Mouse (Mus musculus) urinary bladder, postnatal 25 days (tissue): ENCODE results near the gene Taf3.

Experiments used
- DNase-seq: peaks from one replicate; pipeline ENCODE4 v3.0.0; 2022; ENCODE audit warnings: low spot score

Gene Taf3

DNA sequence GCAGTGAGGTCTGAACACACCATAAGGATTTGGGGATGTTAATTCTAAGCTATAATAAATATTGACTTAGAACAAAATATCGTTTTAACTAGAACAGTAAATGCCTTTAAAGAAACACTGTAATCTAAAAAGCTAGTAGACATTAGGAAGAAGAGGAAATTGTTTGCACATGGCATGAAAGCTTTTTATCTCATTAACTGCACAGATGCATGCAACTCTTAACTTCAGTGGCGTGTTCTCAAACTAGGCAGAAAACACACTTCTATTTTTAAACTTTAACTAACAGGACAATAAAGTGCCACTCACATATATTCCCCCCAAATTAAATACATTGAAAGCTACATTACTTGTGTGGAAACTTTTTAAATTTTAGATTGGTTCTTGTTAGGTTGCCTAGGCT, 91.8 kb downstream of the Taf3 start:
- no peak for DNase-seq

DNA sequence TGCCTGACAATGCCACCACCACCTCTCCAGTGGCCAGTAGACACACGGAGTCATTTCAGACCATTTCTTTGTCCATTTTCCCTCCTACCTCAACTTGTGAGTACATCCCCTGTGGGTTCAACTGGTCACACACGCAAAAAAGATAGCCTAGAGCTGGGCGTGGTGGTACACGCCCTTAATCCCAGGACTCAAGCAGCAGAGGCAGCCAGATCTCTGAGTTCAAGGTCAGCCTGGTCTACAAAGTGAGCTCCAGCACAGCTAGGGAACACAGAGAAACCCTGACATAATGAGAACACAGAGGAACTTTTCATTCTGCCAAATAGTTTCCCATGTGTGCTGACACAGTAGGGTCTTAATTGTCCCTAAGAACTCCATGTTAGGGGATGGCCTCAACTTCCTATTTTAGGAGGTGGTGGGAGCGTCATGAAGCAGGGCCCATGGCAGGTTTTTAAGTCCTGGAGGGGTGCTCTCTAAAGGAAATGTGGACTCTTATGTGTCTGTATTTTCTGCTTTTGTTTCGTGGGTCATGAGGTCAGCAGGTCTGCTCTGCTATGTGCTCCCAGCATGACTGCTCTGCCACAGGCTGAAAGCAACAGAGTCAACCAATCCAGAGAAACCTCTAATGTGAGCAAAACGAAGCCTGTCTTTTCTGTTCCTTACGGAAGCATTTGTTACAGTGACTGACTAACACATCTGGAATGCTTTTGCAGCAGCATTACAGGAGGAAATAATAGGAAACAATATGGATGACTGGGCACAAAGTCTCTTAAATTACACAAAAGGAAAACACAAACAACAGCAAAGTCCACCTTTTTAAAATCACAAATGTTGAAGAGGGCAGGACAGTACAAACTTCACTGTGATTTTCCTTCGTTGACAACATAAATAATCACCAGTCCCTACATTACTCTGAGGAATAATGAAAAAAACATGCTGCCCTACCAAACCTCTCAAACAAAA, 92.5 kb downstream of the Taf3 start:
- no peak for DNase-seq

DNA sequence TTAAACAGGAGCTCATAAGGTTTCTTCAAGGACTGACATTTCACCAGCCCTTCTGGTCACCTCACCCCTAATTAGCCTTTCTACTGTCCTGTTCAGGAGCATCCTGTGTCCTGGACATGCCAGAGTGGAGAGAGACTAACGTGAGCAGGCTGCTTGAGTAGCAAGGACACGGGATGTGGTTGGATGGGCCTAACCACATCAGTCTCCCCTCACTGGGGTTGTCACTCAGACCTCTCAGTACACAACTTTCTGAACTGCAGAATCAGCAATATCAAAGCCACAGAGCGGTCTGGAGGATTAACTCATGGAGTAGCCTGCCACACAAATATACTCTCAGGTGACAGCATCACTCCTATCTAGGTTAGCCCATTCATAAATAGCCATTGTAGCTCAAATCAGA, 101.7 kb downstream of the Taf3 start:
- DNase-seq = no peak

DNA sequence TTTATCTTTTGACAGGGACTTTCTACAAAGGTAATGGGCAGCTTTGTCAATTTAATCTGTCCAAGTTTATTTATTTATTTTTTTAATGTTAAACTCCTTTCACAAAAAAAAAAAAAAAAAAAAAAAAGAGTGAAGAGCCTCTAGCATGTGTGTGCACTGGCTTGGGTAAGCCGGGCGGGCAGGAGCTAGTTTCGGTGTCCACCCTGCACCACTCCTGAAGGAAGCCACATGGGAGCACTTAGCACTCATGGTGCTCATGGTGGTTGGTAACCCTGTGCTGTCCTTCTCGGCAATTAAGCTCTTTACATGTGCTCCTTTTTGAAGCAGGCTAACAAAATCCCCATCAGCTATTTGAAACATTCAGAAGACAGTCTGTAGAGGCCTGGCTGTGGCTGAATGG, 102.8 kb downstream of the Taf3 start:
- no peak for DNase-seq

DNA sequence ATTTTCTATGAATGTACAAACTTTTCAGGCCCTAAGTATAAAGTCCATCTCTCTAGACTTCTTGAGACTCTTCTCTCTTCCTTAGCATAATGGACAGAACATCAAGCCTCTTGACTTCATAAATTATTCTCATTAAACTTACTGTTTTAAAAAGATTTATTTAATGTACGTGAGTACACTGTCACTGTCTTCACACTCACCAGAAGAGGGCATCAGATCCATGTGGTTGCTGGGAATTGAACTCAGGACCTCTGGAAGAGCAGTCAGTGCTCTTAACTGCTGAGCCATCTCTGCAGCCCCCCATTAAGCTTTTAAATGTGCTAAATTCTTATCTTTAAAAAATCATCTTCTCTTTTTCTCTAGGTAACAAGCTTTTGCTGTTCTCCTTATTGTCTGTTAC, 105.4 kb downstream of the Taf3 start:
- no peak for DNase-seq

DNA sequence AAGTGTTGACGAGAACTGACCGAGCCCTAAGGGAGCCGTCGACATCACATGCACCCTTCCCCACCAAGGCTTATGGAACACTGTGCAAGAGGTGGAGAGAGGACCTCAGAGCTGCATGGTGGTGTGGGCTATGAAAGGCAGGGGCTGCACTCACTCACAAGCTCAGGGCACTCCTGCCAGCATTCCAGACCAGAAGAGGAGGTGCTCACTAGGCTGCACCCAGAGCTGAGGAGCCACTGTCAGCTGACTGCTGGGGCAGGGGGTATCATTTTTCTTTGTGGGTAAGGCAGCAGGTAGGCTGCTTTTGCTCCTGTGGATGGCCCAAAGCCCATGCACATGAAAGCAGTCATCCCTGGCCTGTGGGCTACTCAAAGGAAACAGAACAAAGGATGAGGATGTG, 109.1 kb downstream of the Taf3 start:
- DNase-seq = no peak

DNA sequence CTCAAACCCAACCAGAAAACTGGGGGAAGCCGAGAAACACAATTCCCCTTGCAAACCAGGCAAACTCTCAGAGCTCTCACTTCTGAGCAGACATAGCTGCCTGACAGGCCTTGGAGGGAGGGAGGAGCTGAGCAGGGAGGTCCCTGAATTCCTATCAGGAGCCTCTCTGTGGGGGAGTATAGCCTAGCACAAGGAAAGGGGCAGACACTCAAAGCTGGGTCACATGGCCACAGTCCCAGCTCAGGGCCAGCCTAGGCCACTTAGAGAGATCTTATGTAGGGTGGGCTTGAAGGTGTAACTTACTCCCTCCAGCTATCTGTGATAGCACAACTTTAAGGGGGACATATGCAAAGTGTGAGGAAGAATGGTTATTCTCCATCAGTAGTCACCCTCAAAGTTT, 112.4 kb downstream of the Taf3 start:
- no peak for DNase-seq

DNA sequence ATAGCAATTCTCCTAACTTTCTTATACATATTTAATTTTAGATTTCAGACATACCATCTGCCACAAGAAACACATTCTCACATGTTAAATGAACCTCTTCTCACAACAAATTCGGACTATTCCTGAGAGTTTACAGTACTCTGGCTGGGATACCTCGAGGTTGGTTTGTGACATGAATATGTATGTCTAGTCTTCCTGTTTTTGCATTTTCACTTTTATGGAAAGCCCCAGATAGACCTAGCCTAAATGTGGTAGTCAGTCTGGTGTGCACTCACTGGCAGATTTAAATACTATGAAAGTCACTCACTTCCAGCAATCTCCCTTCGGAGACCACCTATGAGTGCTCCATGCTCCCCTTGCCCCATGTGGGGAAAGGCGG, 121.5 kb downstream of the Taf3 start:
- no peak for DNase-seq

DNA sequence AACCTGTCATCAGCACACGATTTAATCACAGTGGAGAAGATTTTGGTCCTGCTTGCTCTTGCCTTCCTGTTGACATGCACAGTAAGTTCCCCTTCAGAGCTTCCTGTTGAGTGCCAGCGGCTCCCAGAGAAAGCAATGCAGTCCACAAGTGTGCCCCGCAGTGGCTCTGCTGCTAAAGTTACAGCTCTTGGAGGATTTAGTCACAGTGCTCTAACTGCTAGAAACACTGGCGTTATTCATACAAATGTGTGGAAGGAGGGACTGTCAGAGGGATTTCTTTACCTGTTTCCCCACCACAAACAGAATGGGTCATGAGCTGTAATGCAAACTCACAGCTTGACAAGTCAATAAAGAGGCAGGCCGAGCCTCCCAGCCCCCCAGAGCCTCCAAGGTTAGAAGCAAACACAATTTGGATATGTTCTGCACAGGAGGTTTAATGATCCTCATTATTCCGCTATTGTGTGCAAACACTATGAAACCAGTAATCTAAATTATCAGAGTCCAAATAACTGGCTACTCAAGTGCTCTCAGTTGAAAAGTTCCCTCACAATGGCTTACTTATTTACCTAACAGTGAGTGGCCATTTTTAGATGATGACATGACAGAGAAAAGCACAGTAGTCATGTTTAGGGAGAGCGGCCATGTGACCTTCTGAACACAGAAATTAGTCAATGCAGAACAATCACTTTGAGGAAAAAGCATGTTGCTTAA, 122.0 kb downstream of the Taf3 start:
- DNase-seq = no peak

DNA sequence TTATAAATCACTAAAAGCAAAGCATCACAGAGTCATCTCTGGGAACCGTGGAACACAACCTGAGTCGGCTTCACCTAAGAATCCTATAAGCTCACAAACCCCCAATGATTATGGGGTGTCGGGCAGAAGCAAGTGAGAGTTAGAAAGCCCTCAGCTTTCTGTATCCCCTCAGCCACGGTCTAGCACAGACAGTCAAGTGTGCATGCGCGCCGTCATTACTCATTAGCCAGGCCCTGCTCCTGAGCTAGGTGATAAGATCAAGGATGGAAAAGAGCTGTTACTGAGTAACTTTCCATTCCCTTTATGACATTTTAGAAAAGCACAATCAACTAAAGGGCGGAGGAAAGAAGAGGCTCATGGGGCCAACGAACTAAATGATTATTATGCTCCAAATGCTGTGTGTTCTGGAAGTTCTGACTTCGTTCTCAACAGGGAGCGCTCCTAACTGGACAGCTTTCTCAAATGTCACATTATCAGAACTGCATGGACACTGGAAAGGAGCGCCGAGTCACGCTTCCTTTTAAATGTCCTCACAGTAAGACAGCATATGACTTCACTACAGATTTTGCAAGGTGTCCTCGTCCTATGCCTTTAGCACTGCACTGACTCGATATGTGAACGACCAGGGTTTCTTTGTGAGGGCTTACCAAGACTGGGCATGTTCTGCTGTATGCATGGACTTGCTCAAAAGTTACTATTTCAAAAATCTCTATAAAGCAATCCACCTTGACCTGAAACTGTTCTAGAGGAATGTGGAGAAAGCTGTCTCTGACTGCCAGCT, 129.5 kb downstream of the Taf3 start:
- DNase-seq = no peak

DNA sequence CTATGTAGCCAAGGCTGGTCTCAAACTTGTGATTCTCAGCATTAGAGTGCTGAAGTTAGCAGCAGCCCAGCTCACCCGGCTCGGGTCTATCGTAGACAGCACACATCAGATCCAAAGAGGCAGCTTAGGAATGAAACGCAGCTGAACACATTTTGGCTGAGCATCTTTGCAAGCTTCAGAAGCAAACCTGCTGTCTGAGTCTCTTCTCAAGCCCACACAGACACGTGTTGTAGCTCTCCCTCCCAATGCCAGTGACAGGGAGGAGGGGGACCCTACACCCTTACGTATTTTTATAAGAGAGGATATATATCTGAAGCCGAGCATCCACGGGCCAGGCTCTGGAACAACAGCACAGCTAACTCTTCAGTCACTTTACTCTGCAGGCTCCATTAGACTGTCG, 130.8 kb downstream of the Taf3 start:
- no peak for DNase-seq

DNA sequence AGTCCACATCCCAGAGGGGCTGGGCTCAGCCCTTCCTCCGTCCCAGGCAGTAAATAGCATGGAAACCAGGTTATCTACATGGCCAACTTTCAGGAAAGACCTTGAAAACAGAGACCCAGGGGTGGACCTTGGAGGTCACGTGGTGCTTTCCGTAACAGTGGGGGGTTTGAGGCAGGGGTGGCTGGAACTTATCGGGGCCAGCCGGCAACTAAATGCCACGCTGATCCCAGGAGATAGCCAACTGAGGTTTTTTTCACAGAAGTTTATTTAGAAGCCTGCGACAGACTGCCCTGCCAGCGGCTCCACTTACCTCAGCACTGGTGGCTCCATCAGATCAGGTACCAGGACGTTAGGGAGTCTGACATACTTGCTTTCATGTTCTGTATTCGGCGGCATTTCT, 142.4 kb downstream of the Taf3 start:
- no peak for DNase-seq

DNA sequence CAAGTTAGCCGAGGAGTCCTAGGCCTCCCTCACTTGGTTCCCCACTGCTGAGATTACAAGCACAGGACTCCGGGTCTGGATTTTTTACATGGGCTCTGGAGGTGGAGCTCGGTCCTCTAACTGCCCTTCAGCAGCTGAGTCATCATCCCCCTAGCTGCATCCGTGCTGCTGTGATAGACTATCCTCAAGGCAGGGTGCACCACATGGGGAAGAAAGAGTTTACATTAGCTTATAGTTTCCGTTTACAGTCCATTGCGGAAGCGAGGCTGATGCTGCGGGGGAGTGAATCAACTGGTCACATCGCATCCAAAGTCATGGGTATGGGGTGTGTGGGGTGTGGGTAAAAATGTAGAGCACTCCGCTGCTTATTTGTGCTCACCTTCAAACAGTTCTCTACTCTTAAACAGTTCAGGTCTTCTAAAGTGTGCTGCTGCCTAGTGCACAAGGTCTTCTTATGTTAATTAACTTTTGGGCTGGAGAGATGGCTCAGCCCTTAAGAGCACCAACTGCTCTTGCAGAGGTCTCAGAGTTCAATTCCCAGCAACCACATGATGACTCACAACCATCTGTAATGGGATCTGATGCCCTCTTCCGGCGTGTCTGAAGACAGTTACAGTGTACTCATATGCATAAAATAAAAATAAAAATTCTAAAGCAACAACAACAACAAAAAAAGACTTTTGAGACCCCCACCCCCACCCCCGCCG, 144.4 kb downstream of the Taf3 start:
- no peak for DNase-seq

DNA sequence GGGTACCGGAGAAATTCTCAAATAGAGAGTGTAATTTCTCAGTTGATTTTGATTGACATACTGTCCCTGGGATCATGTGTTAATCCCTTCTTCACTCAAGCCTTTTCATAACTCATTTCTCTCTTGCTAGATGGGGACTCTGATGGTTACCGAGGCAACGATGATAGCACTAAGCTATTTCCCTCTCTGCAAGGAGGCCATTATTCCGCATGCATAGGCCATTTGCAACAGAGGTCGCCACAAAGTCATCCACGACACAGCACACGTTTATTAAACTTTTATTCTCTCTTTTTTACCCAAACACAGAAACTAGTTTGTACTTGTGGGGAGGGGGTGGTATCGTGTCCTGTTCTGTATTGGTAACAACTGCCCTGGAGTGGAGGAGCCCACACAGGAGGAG, 150.6 kb downstream of the Taf3 start:
- DNase-seq = no peak

DNA sequence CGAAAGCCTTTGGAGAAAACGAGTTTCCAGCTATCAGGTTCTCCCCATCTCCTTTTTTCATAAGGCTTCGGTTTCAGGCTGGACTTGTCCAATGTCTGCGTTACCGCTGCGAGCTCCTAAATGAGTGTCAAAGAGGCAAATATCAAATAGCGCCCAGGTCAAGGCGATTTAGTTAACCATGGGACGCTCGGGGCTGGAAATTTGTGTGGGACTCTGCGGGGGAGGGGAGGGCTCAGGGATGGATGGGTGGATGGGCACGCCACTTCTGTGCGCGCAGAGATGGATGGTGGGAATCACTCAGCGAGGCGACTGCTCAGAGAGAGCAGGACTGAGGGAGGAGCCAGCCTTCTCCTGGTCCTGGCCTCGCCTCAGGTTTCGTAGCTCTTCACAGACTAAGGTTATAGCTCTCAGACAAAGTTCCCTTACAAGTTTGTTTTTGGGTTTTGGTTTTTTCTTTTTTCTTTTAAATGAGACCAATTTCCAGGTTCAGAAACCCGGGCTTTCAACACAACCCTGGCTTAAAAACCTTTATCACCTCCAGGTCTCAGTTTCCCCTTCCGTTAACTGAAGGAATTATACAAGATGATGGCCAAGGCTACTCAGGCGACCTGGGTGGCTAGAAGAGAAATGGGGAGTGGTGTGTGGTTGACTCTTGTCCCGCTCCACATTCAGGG, 152.2 kb downstream of the Taf3 start:
- DNase-seq = no peak

DNA sequence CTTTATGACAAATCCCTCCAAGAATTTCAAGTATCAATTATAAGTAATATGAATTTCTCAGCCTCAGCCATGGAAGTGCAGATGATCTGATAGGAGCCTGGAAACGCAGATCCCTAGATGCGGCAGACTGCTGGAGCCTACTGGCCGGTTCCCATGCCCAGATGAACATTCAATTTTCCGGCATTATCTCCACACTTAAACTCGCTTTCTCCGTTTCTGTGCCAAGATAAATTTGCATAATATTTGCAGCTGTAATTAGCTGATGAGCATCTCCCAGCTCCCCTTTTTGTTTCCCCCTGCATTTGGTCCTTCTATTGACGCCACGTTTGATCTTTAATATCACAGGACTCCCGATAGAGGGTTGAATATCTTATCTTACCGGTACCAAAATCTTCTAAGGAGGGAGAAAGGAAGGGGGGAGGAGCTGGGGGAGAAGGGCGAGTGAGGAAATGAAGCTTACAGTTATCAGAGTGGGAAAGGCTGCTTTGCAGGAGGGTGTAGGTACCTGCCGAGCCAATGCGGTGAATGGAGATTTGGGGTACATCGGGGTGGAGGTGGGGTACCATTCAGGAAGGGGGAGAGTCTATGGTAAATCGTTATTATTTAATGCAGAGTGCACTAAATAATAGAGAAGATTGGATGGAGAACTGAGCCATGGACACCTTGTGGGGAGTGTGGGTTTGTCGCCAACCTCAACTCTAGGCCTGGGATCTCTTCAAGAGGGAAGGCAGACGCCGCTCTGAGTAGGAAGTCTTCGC, 153.4 kb downstream of the Taf3 start:
- DNase-seq = no peak

DNA sequence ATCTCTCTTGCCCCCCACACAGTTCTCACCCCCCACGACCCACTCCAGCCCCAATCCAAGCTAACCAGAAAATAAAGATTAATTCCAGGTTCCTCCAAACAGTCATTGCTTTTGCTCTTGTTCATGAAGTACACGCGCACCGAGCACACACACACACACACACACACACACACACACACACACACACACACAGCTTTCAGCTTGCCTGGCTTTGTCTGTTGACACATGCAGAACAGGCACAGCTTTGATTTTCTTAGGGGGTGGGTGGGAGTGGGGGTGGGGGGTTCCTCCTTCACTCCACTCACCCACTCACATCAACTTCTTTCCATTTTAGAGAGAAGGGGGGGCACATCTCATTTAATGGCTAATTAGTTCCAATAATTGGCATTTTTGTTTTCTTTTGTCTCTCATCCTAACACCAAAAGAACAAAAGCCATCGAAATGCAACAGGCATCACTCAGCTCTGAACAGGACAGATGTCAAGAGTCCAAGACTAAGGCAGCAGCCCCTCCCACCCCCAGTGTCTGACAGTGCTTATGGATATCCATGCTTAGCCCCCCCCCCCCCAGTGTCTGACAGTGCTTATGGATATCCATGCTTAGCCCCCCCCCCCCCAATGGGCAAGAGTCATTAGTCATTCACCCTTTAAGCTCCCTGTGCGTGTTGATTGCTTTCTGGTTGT, 155.0 kb downstream of the Taf3 start:
- DNase-seq = no peak

DNA sequence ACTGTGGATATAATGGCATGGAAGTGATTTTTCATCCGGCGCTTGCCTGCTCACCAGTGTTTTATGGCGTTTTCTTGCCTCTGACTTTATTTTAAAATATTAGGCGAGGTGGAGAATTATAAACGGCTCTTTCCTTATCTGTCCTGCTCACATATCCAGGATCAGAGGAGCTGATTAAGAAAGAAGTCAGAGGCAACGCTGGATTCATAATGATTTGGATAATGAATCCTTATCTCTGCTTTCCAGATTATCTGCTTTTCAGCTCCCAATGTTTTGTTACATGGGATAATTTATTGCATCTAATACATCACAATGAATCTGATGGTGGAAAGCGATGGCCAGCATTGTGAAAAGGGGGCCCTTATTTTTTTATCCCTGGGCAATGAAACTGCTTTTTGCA, 155.9 kb downstream of the Taf3 start:
- DNase-seq = no peak

DNA sequence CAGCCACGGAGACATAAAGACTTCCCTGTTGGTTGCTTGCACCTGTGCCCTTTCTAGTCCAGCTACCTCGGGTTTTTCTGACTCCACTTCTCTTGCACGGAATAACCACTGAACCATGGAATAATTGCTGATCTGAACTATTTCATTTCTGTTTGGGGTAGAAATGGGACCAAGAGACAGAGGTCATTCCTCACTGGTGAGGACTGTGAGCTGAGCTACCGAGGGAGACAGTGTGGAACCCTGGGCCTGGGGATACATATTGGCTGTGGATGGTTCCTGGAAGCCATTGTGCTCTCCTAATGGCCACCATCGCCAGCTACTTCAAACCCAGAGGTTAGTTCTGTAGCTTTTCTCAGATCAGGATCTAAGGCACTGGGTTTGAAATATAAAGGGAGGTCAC, 157.5 kb downstream of the Taf3 start:
- no peak for DNase-seq

DNA sequence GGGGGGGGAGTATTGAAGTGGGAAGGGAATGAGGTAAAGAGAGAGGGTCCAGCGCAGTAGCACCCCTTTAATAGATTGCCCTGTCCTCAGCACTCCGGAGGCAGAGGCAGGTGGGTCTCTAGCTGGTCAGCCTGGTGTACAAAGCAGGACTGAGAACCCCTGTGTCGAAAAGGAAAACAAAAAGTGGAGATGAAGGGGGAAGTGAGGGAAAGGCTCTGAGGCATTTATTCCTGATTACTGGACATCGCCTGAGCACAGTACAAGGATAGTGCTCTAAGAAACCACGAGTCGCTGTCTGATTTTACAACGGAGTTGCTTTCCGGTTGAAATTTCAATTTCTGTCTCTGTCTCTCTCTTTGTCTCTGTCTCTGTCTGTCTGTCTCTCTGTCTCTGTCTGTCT, 158.1 kb downstream of the Taf3 start:
- DNase-seq = no peak
